Mouse (Mus musculus) lung, adult 18-20 months (tissue): ENCODE data around the gene 2700049A03Rik.
"Not testable (repeated sequence)": the region's sequence is repeated elsewhere in the genome, so short reads cannot be mapped to it uniquely, and the experiment has no call there.

Experiments
- DNase-seq, 2 experiments: peaks; one replicate each; pipeline ENCODE4 v3.0.0; 2022; ENCODE audit warnings: mixed read lengths in 2 of 2

2700049A03Rik gene

GRCm38 (mm10) chr12:71136130-71136973 lies at the start of gene 2700049A03Rik, which contains the start of gene Timm9:
Gene 2700049A03Rik, plus strand, starts transcription at chr12:71136848.
Gene Timm9, minus strand, starts transcription at chr12:71136684.
- peak; percentile 72 to 75 for DNase-seq

GRCm38 (mm10) chr12:71104275-71104674 lies 32.4 kb upstream of the 2700049A03Rik start:
- DNase-seq: not testable (repeated sequence)

GRCm38 (mm10) chr12:71107216-71107771 lies 29.4 kb upstream of the 2700049A03Rik start:
- DNase-seq: no peak

- peak; percentile 55 to 71 for DNase-seq
Measured at GRCm38 (mm10) chr12:71111331-71111730, 25.3 kb upstream of the 2700049A03Rik start, which contains the start of gene Tomm20l. Gene Tomm20l, plus strand, starts transcription at chr12:71111428.

- no peak for DNase-seq
Measured at GRCm38 (mm10) chr12:71113074-71113473, 23.6 kb upstream of the 2700049A03Rik start.

- DNase-seq: peak; percentile 74 to 77
Measured at GRCm38 (mm10) chr12:71113675-71114288, 22.9 kb upstream of the 2700049A03Rik start.

GRCm38 (mm10) chr12:71116411-71116810 lies 20.2 kb upstream of the 2700049A03Rik start:
- DNase-seq: no peak

GRCm38 (mm10) chr12:71122731-71123130 lies 13.9 kb upstream of the 2700049A03Rik start:
- DNase-seq: no peak

GRCm38 (mm10) chr12:71123286-71123685 lies 13.4 kb upstream of the 2700049A03Rik start:
- no peak for DNase-seq

GRCm38 (mm10) chr12:71135581-71135980 lies 1.1 kb upstream of the 2700049A03Rik start:
- DNase-seq: no peak

- peak; percentile 72 to 76 for DNase-seq
Measured at GRCm38 (mm10) chr12:71136974-71137491, 385 bp downstream of the 2700049A03Rik start.

GRCm38 (mm10) chr12:71137686-71138085 lies 1.0 kb downstream of the 2700049A03Rik start:
- no peak for DNase-seq

GRCm38 (mm10) chr12:71139258-71139828 lies 2.7 kb downstream of the 2700049A03Rik start:
- DNase-seq: peak in 1 of 2 experiments; percentile 15

- no peak for DNase-seq
Measured at GRCm38 (mm10) chr12:71141189-71141588, 4.5 kb downstream of the 2700049A03Rik start.

GRCm38 (mm10) chr12:71147641-71148040 lies 11.0 kb downstream of the 2700049A03Rik start:
- DNase-seq: peak; percentile 19 to 32

GRCm38 (mm10) chr12:71148801-71149200 lies 12.2 kb downstream of the 2700049A03Rik start:
- DNase-seq: no peak

GRCm38 (mm10) chr12:71149456-71149855 lies 12.8 kb downstream of the 2700049A03Rik start:
- no peak for DNase-seq

- no peak for DNase-seq
Measured at GRCm38 (mm10) chr12:71150167-71150566, 13.5 kb downstream of the 2700049A03Rik start.

GRCm38 (mm10) chr12:71154979-71155378 lies 18.3 kb downstream of the 2700049A03Rik start:
- DNase-seq: no peak

GRCm38 (mm10) chr12:71157974-71158373 lies 21.3 kb downstream of the 2700049A03Rik start:
- DNase-seq: peak in 1 of 2 experiments; percentile 19

- no peak for DNase-seq
Measured at GRCm38 (mm10) chr12:71164410-71164809, 27.8 kb downstream of the 2700049A03Rik start.

GRCm38 (mm10) chr12:71169911-71170310 lies 33.3 kb downstream of the 2700049A03Rik start:
- DNase-seq: no peak

- DNase-seq: no peak
Measured at GRCm38 (mm10) chr12:71183736-71184135, 47.1 kb downstream of the 2700049A03Rik start.
